Mouse (Mus musculus): ENCODE results near the gene Tmem266. TPM values are rescaled to one million over a fixed set of nuclear protein-coding genes. Genes with fewer than 3 reads are reported as not detected.
A peak's percentile ranks its signal among the peaks of the same experiment; 100 is the strongest.

Gene Tmem266
- total RNA-seq, 2 experiments from 2014 or later, result 0.84 to 3.6 TPM

- intact Hi-C loops (cut with DNase I), result no loop called here
- no peak overlapping the region for H3K27ac ChIP-seq
- no peak for DNase-seq
- no peak overlapping the region for H3K4me3 ChIP-seq
- TF ChIP-seq CTCF (IDR thresholded peaks at IDR 0.05), result no peak
Measured at GRCm38 (mm10) chr9:55421786-55422185, 95.1 kb downstream of the Tmem266 start.

- intact Hi-C loops (cut with DNase I), result no loop called here
- DNase-seq, result no peak
- Histone ChIP-seq H3K4me3 (no peak overlapping the region), H3K27ac (no peak overlapping the region)
- TF ChIP-seq CTCF (IDR thresholded peaks at IDR 0.05), result no peak
Measured at GRCm38 (mm10) chr9:55423451-55424424, 97.0 kb downstream of the Tmem266 start.

- Histone ChIP-seq H3K27ac (no peak overlapping the region), H3K4me3 (no peak overlapping the region)
- no peak for TF ChIP-seq CTCF (IDR thresholded peaks at IDR 0.05)
- no peak for DNase-seq
- intact Hi-C loops (cut with DNase I), result no loop called here
Measured at GRCm38 (mm10) chr9:55425271-55425810, 98.6 kb downstream of the Tmem266 start.

GRCm38 (mm10) chr9:55429242-55429975 is 102.7 kb downstream of the Tmem266 start:
- peak; percentile 92 for TF ChIP-seq CTCF (IDR thresholded peaks at IDR 0.05)
- intact Hi-C loops (cut with DNase I), result loop anchor here (1.0 to 2.0 kb wide), 2 partner anchors 107 to 489 kb away; no protein-coding TSS in a partner anchor
- DNase-seq, result peak; percentile 62
- no peak overlapping the region for H3K4me3 ChIP-seq
- H3K27ac ChIP-seq, result no peak overlapping the region

GRCm38 (mm10) chr9:55430133-55430532 is 103.4 kb downstream of the Tmem266 start:
- H3K4me3 ChIP-seq, result no peak overlapping the region
- TF ChIP-seq CTCF (IDR thresholded peaks at IDR 0.05), result no peak
- intact Hi-C loops (cut with DNase I), result no loop called here
- no peak for DNase-seq
- no peak overlapping the region for H3K27ac ChIP-seq

GRCm38 (mm10) chr9:55432306-55433289 is 105.9 kb downstream of the Tmem266 start:
- no peak overlapping the region for H3K4me3 ChIP-seq
- DNase-seq, result no peak
- intact Hi-C loops (cut with DNase I), result no loop called here
- TF ChIP-seq CTCF (IDR thresholded peaks at IDR 0.05), result no peak
- H3K27ac ChIP-seq, result no peak overlapping the region

- intact Hi-C loops (cut with DNase I), result no loop called here
- DNase-seq, result no peak
- TF ChIP-seq CTCF (IDR thresholded peaks at IDR 0.05), result no peak
- no peak overlapping the region for H3K27ac ChIP-seq
- H3K4me3 ChIP-seq, result no peak overlapping the region
Measured at GRCm38 (mm10) chr9:55433875-55434274, 107.2 kb downstream of the Tmem266 start.

- no peak for TF ChIP-seq CTCF (IDR thresholded peaks at IDR 0.05)
- no peak for DNase-seq
- no peak overlapping the region for H3K4me3 ChIP-seq
- intact Hi-C loops (cut with DNase I), result no loop called here
- no peak overlapping the region for H3K27ac ChIP-seq
Measured at GRCm38 (mm10) chr9:55438433-55438832, 111.7 kb downstream of the Tmem266 start.

GRCm38 (mm10) chr9:55439206-55439780 is 112.6 kb downstream of the Tmem266 start:
- DNase-seq, result no peak
- intact Hi-C loops (cut with DNase I), result no loop called here
- no peak for TF ChIP-seq CTCF (IDR thresholded peaks at IDR 0.05)

GRCm38 (mm10) chr9:55447509-55447908 is 120.8 kb downstream of the Tmem266 start:
- Histone ChIP-seq H3K27ac (no peak overlapping the region), H3K4me3 (no peak overlapping the region)
- intact Hi-C loops (cut with DNase I), result loop anchor here (5.0 kb wide), 1 partner anchor 420 kb away; no protein-coding TSS in a partner anchor
- DNase-seq, result no peak
- TF ChIP-seq CTCF (IDR thresholded peaks at IDR 0.05), result no peak

More at GRCm38 (mm10) chr9:55439206-55439780, 112.6 kb downstream of the Tmem266 start:
- no peak overlapping the region for H3K4me3 ChIP-seq
- H3K27ac ChIP-seq, result no peak overlapping the region

GRCm38 (mm10) chr9:55449108-55449507 is 122.4 kb downstream of the Tmem266 start:
- Histone ChIP-seq H3K27ac (no peak overlapping the region), H3K4me3 (no peak overlapping the region)
- no peak for DNase-seq
- TF ChIP-seq CTCF (IDR thresholded peaks at IDR 0.05), result no peak
- intact Hi-C loops (cut with DNase I), result loop anchor here (5.0 kb wide), 1 partner anchor 418 kb away; no protein-coding TSS in a partner anchor
